Mouse (Mus musculus) erythroblast, embryonic 14.5 days (primary cell): ENCODE results near the gene Slc41a1.

Experiments used
- GATA1 ChIP-seq: IDR thresholded peaks from 2 replicates; pipeline ENCODE4 v1.6.1; 2012; ENCODE audit warnings: low read length, inconsistent platforms, mixed read lengths
- TAL1 ChIP-seq: IDR thresholded peaks from 3 replicates; pipeline ENCODE4 v1.6.1; 2012; ENCODE audit warnings: low read length, inconsistent platforms, mixed read lengths

- no peak for TF ChIP-seq GATA1
- no peak for TF ChIP-seq TAL1
These were observed 12.0 kb downstream of the Slc41a1 start for GRCm38 (mm10) chr1:131839279-131839678.
